Mouse (Mus musculus): ENCODE data around the gene Calr.

- TF ChIP-seq CTCF (IDR thresholded peaks at IDR 0.05; ENCODE audit: control insufficient read depth, insufficient read depth, insufficient read length): peak; percentile 93
- TF ChIP-seq MAX (IDR thresholded peaks at IDR 0.05): no peak
- TF ChIP-seq USF1 (IDR thresholded peaks at IDR 0.05; ENCODE audit: low read depth): no peak
- no peak for TF ChIP-seq CEBPB (IDR thresholded peaks at IDR 0.05; ENCODE audit: low read depth)
- no peak for TF ChIP-seq MYOG (IDR thresholded peaks at IDR 0.05; ENCODE audit: control insufficient read depth, extremely low read depth, insufficient read length)
These were observed 31.2 kb downstream of the Calr start for GRCm38 (mm10) chr8:84815547-84815946.

Data from C2C12 (cell line).